Mouse (Mus musculus): ENCODE data around the gene Tdo2.

Tdo2 gene

DNA sequence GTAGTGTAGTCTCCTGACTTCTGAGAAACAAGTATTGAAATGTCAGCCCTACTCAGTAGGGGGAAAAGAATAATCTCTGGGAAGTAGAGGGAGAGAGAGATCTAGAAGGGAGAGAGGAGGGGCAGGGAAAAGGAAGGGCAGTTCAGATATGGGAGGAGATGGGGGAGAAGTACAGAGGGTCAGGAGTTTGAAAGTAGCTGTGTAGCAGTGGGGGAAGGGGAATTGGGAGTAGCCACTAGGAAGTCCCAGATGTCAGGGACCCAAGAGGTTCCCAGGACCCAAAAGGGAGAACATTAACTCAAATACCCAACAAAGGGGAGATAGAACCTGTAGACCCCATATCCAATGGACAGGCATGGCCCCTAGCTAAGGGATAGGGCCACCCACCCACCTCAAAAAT lies at the start of gene Tdo2:
TSS of gene Tdo2 (minus strand) at position 101 of the 400 bp plus-strand sequence.
- no peak for DNase-seq (ENCODE audit: low spot score in 2 of 2)

DNA sequence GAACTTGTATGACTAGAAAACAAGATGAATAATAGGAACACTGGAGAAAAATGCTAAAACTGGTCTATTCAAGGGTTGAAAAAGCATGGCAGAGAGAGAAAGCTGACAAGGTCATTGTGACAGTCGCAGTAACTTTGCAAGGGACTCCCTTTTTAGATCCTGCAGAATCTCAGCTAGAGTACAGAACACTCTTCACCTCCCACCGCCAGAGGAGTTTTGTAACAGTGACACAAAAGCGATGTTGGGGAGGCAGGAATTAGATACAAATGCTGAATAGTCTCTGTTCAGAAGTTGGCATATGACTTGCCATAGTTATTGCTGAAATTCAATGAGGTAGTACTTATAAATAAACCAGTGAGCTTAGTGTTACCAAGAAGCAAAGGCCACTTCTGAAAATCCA lies 47.1 kb upstream of the Tdo2 start:
- DNase-seq (ENCODE audit: low spot score in 2 of 2), result no peak

DNA sequence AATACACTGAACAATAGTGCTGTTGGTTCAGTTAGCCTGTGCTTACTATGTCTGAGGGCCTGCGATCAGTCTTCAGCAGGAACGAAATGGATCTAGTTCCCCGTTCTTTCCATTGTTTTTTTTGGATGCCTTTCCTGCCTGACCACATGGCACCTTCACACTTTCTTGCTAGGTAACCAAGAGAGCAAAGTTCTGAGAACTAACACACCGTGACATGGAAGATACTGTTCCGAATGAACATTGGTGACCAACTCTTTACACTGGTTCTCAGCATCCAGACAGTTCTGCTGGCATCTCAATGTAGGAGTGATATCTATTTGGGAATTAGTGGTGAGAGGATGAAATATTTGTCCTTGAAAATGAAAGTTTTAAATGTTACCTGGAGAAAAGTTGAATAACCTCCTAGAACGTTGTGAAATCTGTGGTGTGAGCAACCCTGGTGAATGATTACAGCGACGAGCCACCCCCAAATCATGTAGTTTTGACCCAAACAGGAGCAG lies 46.5 kb upstream of the Tdo2 start:
- DNase-seq (ENCODE audit: low spot score in 2 of 2), result no peak

DNA sequence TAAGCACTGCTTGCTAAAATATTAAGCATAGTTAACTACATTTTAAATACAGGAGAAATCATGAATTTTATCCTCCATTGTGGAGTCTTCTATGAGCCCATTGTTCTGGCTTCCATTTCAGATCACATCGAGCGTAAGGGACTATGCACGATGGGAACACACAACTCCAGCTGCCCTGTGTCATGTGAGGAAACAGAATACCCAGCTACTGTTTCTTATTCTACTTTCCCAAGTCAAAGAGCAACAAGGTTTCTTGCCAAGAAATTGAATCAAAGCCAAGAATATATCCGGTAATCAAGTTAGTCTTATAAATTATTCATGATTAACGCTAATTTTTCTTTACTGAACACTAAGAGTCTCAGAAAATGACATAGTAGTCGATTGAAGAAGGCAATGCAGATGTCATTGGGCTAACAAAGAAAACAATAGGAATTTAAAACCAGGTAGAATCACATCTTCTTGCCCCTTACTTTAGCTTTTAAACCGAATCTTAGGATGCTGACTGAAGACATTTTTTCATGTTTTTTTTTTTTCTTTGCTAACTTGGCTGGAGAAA lies 38.2 kb upstream of the Tdo2 start:
- DNase-seq (ENCODE audit: low spot score in 2 of 2), result no peak

DNA sequence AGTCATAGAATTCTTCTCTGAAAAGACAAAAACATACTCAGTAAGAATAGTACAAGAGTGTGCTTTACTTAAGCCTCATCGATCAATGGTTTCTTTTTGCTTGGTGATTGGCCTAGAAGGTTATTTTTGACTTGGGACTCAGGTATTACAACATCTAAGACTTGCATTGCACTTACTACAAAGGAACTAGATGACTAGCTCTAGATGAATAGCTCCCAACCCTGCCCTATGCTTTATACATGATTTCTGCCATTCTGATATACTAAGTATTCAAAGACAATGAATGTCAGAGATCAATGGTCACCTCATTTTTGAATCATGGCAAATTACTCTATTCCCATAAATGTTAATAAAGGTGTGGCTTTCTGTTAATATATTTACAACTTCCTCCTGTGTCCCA lies 31.0 kb upstream of the Tdo2 start:
- no peak for DNase-seq (ENCODE audit: low spot score in 2 of 2)

DNA sequence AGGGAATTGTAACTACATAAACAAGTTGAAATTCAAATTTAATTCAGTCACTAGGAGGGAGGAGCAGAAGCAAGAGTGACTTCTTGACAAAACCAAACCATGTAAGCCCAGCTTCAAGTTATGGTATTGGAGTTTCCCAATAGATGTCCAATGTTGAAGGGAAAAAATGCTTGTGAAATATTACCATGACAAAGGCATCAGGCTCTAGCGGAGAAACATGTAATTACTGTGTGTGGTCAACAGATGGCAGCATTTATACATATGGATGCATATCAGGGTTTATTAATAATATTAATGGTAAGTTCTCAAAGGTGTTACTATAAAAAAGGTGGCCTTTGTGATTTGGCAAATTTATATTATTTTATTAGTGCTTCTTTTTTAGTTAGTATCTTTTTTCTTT lies 20.0 kb upstream of the Tdo2 start:
- DNase-seq (ENCODE audit: low spot score in 2 of 2), result no peak

DNA sequence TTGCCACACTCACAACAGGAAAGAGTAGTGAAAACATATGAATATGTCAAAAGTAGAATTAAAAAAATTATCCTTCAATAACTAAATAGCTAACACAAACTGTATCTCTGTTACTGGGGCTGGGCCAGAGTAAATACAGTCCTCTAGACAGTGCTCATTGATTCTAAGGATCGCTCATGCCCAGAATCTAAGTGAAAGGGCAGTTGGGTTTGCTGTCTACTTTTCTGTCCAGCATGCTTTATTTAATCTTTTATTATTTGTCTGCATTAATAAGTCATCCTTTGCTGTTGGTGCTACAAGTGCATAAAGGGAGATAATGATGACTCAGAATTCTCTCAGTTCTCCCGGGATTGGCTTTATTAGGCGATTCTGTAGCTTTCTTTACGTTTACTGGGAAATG lies 19.4 kb upstream of the Tdo2 start:
- no peak for DNase-seq (ENCODE audit: low spot score in 2 of 2)

DNA sequence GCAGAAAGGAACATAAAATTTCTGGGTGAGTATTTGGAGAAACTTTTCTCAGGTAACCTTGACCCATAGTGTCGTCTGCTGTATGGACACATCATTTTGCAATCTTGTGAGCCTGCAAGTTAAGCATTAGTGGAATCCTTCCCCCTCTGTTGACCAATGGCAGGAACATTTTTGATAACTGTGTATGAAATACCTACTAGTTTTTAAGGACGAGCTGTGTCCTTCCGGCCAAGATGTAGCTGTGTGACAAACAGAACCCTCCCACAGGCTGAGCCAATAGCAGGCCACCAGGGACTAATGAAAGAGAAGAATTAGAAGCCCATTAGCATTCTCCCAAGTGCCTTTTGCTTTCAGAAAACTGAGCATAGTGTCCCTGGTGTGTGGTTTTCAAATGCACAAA lies 14.5 kb upstream of the Tdo2 start:
- no peak for DNase-seq (ENCODE audit: low spot score in 2 of 2)

DNA sequence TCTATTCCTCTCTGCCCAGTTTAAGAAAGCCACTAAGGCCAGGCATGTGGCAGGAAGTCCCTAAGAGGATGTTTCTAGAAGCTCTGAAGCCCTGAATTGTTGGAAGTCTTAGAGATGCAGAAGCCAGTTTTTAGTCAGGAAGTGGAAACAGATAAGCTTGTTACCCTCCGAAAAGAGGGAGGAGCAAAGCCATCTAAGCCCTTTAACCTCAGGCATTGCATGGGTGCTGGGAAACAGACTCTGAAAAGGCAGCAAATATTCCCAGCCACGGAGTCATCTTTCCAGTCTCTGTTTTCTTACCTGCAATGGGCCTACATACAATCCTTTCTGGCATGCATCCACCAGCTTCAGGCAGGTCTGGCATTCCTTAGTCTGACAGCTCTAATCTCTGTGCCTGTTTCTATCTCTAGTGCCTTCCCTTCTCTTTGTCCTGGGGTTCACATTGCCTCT lies 13.7 kb upstream of the Tdo2 start:
- DNase-seq (ENCODE audit: low spot score in 2 of 2), result no peak

DNA sequence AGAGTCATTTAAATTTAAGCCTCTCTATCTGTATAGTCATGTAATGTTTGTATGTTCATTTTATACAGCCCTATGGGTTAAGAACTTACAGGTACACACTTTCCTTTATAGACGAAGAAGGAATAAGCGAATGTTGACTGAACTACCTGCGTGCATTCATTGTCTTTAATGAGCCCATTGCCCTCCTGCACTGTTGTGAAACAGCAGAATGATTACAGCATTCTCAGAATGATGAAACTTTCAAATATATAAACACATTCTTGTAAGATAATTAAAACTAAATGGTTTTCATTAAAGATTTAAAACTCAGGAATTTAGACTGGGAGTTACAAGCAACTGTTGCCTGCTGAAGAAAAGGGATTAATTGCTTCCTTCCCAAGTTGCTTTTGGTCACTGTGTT lies 11.6 kb upstream of the Tdo2 start:
- DNase-seq (ENCODE audit: low spot score in 2 of 2), result no peak

DNA sequence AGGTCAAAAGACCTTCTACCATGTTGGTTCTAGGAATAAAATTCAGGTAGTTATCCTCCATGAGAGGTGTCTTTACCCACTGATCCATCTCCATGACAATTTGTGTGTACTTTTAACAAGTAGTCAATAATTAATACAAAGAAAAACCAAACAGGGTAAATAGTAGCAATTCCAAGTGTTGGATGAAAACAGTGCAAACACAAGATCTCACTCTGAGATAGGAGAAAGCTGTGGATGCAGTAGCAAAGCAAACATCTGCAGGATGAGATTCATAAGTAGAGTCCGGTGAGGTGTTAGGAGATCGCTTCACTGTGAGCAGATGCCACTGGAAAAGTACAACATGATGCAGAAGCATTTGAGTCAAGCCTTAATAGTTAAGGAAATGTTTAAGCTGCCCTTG lies 10.1 kb upstream of the Tdo2 start:
- DNase-seq (ENCODE audit: low spot score in 2 of 2), result no peak

DNA sequence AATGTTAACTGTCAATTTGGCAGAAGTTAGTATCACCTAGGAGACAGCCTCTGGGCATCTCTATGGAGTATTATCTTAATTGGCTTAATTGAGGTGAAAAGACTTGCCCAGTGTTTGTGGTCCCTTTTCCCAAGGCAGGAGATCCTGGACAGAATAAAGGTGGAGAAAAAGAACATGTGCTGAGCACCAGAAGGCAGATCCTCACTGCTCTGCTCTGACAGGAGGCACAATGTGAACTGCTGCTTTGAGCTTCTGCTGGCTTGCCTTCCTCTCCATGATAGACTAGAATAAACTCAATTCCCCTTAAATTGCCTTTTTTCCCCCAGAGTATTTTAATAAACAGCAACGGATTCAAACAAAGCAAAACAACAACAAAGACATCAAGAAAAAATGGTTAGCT lies 9.1 kb upstream of the Tdo2 start:
- no peak for DNase-seq (ENCODE audit: low spot score in 2 of 2)

DNA sequence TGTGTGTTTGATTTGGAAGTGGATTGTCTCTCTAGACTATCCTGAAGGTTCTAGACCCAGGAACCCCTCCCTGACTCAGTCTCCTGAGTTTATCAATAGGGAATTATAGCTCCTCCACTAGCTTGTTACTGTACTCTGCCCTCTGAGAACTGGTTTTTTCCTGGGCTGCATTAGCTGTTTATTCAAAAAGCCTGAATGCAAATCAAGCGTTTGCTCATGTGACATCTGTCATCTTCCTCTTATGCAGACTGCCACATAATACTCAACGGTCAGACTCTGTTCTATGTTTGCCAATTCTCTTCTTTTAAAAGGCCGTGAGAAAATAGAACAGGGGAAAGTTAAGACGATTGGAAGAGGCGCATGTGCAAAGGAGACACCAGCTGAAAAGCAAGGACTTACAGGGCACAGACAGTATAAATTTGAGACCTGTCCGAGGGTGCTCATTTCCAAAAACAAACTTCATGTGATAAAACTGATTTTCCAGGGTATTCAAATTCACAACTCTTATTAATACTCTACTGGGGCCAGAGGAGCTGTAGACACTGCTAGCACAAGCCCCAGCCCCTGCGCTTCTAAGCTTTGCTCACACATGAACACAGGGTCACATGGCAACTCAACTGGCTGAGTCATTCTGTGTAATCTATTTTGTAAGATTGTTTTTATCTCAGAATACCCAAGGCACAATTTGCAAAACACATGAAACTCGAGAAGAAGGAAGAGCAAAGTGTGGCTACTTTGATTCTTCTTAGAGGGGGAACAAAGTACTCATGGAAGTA lies 7.3 kb upstream of the Tdo2 start:
- no peak for DNase-seq (ENCODE audit: low spot score in 2 of 2)

DNA sequence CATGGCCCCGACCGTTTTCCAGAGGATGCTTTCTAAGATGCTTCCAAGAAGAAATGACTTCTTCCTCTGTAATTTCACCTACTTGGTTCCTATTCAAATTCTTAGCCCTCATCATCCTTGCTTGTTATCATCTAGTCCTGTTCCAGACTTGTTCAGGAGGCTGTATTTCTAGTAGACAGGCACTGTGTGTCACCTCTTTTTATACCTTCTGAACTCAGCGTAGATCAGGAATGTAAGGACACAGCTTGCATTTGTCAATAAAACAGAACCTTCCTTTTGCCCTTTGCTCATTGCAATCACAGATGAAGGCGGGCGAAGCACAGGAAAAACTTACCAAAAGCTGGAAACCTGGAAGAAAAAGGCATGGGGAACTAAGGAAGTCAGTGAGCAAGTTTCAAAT lies 6.0 kb upstream of the Tdo2 start, which contains the start of gene Asic5:
TSS of gene Asic5 (plus strand) at position 301 of the 400 bp plus-strand sequence.
- DNase-seq (ENCODE audit: low spot score in 2 of 2), result no peak

DNA sequence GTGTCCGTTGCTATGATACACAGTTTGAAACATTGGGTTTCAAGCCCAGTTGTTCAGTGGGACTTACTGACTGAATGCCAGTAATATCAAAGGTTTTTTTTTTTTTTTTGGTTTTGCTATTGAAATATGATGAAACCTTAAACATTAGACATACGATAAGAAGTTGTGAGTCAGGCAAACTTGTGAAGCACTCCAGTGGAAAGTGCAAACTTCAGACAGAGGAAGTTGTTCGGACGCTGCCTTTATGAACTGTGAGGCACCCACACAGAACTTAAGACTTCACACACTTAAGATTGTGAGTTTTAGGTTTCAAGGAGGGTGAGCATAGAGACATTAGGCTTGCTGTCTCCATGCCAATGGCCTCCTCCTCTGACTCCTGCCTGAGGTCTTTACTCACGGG lies 5.6 kb upstream of the Tdo2 start:
- no peak for DNase-seq (ENCODE audit: low spot score in 2 of 2)

DNA sequence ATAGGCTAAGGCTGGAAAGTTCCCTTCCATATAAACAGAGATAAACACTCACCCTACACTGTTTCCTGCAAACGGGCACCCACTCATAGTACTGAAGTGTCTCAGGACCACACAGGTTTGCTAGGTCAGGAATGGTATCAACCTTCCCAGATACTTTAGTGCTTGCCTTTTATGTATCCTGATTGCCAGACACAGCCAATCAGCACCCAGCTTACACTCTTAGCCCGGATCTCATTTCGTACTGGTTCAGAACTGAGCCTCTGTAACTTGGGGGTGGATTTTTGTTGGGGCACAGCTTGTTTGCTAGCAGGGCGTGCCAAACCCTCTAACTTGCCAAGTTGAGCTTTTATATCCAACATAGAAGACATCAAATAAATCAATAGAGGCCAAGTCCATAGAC lies 395 bp downstream of the Tdo2 start:
- no peak for DNase-seq (ENCODE audit: low spot score in 2 of 2)

DNA sequence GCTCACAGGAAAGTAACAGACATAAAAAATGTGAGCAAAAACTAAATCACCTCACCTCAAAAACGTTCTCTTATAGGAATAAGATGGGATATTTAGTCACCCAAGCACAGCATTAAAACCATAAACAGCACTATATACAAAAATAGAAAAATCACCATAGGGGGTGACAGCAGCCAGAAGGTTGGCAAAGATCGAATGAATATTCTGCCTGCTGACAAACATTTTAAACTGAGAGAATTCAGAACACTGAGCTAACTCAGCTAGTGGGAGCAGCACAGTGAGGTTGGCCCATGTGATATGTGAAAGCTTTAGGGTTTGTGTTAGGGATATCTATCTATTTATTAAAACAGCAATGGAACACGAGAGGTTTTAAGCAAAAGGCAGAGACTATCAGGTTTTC lies 11.4 kb downstream of the Tdo2 start:
- DNase-seq (ENCODE audit: low spot score in 2 of 2), result no peak

DNA sequence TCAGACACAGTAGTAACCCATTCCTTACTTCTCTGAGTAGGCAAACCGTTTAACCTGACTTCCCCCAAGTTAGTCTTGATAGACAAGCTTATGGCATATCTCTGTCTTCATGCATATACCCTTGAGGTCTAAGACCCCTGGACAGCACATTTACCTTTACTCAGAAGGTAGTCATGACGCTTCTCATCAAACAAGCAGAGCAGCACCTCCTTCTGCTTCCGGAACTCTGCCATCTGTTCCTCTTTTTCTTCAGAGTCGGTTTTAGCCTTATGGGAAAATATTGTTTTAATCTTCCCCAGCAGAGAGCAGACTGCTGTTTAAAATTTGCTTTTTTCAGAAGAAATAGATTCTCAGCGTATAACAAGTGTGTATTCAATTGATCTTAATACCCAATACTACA lies 12.2 kb downstream of the Tdo2 start:
- DNase-seq (ENCODE audit: low spot score in 2 of 2), result no peak

DNA sequence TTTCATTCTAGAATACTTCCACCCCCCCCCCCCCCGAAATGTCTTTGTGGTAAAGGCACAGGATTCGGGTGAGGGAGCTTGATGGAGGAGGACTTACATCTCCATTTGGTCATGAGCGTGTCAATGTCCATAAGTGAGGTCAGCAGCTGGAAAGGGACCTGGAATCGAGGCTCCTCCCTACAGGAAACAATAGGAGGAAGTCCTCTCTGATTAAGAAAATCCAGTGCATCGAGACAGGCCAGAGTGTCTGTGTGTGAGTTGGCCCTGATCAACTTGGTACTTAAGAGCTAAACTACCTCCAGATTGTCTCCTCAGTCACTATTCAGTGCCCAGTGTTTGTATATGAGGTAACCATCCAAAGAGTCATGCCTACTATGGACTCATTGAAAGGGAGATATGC lies 14.7 kb downstream of the Tdo2 start:
- no peak for DNase-seq (ENCODE audit: low spot score in 2 of 2)

DNA sequence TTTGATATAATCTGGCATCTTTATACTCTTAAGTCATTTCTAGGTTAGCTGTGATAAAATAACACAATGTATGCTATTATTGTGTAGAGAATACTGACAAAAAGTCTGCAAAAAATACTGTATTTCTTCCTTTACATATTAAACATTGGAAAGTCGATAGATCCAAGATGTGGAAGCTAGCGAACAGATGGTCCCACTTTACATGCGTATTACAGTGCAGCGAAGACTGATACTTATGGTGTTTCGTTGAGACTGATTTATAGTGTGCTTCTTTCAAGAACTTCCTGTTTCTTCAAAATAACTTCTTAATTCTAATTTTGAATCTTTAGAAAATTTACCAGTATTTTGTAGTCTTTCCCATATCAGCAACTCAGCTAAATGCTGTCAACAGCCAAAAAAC lies 18.5 kb downstream of the Tdo2 start:
- no peak for DNase-seq (ENCODE audit: low spot score in 2 of 2)

DNA sequence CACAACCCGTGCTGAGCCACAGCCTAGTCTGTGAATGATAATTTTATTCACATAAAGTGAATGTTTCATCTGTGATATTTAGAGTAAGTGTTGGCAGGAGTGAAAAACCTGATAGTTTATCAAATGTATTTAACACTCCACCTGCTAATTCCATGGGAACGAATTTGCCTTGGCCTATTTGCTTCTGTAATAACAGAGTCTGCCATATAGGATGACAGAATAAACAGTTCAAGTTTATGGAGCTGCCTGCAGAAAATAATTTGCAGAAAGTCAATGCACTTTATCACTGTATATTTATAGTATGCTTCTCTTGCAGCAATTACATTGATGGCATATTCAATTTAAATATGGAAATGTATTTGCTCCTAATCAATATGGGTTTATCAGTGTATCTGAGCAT lies 24.2 kb downstream of the Tdo2 start:
- DNase-seq (ENCODE audit: low spot score in 2 of 2), result no peak

DNA sequence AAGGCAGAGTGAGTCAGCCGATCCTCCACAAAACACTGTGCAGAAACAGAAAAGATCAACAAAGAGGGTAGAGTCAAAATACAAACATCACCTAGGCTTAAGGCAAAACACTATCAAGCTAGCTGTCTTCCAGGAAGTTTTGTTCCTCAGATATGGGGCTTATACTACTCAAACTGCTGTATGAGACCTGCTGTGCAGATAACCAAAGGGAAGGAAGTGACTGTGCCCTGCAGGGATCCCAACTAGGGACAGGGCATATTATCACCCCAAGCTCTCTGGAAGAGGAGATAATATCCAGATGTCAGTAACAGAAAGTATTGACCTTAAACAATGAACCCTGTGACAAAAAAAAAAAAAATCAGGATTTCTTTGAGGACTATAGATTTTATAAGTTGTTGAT lies 27.0 kb downstream of the Tdo2 start:
- DNase-seq (ENCODE audit: low spot score in 2 of 2), result no peak

DNA sequence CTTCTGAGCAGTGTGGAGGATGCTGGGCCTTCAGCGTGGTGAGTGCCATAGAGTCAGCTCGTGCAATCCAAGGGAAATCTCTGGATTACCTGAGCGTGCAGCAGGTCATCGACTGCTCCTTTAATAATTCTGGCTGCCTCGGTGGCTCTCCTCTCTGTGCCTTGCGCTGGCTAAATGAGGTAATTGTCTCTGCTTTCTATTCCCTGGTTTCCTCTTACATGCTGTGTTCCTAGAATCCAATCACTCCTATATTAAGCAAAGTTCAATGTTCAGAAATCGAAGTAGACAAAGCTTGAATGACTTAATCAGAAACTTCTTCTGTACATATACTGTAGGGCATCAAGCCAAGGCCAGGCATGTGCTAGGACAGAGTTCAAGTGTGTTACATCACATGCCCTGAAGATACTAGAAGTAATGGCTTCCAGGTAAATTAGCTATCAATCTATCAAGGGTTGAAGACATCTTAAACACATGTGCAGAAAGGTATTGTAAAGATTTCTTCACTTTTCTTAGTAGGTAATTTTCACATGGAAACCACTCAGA lies 31.1 kb downstream of the Tdo2 start:
- DNase-seq (ENCODE audit: low spot score in 2 of 2), result no peak

Data from spleen, postnatal 4 days (tissue).